Mouse (Mus musculus) lung, adult 2 months (tissue): ENCODE data around the gene Gpx5. TPM values are rescaled to one million over a fixed set of nuclear protein-coding genes. Genes with fewer than 3 reads are reported as not detected.
"Not testable (repeated sequence)": the region's sequence is repeated elsewhere in the genome, so short reads cannot be mapped to it uniquely, and the experiment has no call there.

Source experiments
- DNase-seq: peaks from one replicate; pipeline ENCODE4 v3.0.0; 2022
- H3K4me1 ChIP-seq: fragments of 200-500 bp; 2 replicates; pipeline ENCODE4 v1.6.1; 2011; ENCODE audit warnings: low read length; ENCODE audit not compliant: control insufficient read depth, insufficient read depth
- H3K4me3 ChIP-seq: fragments of 200-500 bp; replicated peaks from 2 replicates; pipeline ENCODE3; 2011; ENCODE audit warnings: low read depth, mild to moderate bottlenecking, control low read depth, low read length; ENCODE audit errors: extremely low read depth
- CTCF ChIP-seq: fragments of 200-500 bp; IDR thresholded peaks from 2 replicates; pipeline ENCODE4 v1.5.1; 2011; ENCODE audit warnings: mild to moderate bottlenecking, low read length, control low read depth; ENCODE audit not compliant: insufficient read depth
- POLR2A ChIP-seq: fragments of 200-500 bp; IDR thresholded peaks from 2 replicates; pipeline ENCODE4 v1.6.1; 2011; ENCODE audit warnings: low read depth, mild to moderate bottlenecking, control low read depth, low read length, borderline replicate concordance; ENCODE audit errors: extremely low read depth
- WGBS: fragments of 180-500 bp; shearing (Covaris S2); methylation state at CpG from one replicate; pipeline ENCODE4 v1.1.7; 2018; 5-methylcytosine and 5-hydroxymethylcytosine counted together
- polyA plus RNA-seq: library from polyadenylated mRNA; depleted of rRNA; stranded (reverse); fragments of >200 nt; gene quantifications from 2 replicates; pipeline ENCODE4 v1.2.3, GENCODE M21; 2012

Gpx5 gene
- polyA plus RNA-seq, 1 experiment: not detected

- H3K4me3 ChIP-seq: no peak overlapping the region
- DNase-seq: no peak
- no peak for TF ChIP-seq POLR2A
- no peak for TF ChIP-seq CTCF
- no peaks in the 10 kb centered on the region; the same call in 1 of the 2 replicates for H3K4me1 ChIP-seq
- WGBS: 2% methylated on average over 15 of the region's 15 CpGs
These were observed 33.3 kb downstream of the Gpx5 start for GRCm38 (mm10) chr13:21259171-21259631.

GRCm38 (mm10) chr13:21258524-21258923 lies 34.0 kb downstream of the Gpx5 start:
- Histone ChIP-seq H3K4me1 (no peaks in the 10 kb centered on the region; the same call in 1 of the 2 replicates), H3K4me3 (no peak overlapping the region)
- no peak for DNase-seq
- TF ChIP-seq POLR2A (no peak), CTCF (no peak)
- WGBS: 18% methylated on average over 6 of the region's 6 CpGs

GRCm38 (mm10) chr13:21253986-21254385 lies 38.5 kb downstream of the Gpx5 start:
- no peak overlapping the region for H3K4me3 ChIP-seq
- H3K4me1 ChIP-seq: no peaks in the 10 kb centered on the region
- DNase-seq: no peak
- TF ChIP-seq CTCF: no peak
- TF ChIP-seq POLR2A: no peak
- WGBS: 7% methylated on average over 16 of the region's 16 CpGs

- Histone ChIP-seq H3K4me3 (no peak overlapping the region), H3K4me1 (no peaks in the 10 kb centered on the region)
- DNase-seq: no peak
- TF ChIP-seq POLR2A: no peak
- TF ChIP-seq CTCF: no peak
- WGBS: 7% methylated on average over 12 of the region's 12 CpGs
These were observed 39.0 kb downstream of the Gpx5 start for GRCm38 (mm10) chr13:21253569-21253968.

- WGBS: 52% methylated on average over 5 of the region's 5 CpGs
- no peak overlapping the region for H3K4me3 ChIP-seq
- no peak for TF ChIP-seq POLR2A
- no peak for TF ChIP-seq CTCF
These were observed 39.5 kb downstream of the Gpx5 start for GRCm38 (mm10) chr13:21253040-21253439.

GRCm38 (mm10) chr13:21250074-21250681 lies 42.4 kb downstream of the Gpx5 start:
- H3K4me1 ChIP-seq: no peaks in the 10 kb centered on the region
- DNase-seq: no peak
- TF ChIP-seq CTCF (no peak), POLR2A (no peak)
- WGBS: 64% methylated on average over 9 of the region's 9 CpGs
- no peak overlapping the region for H3K4me3 ChIP-seq

More at GRCm38 (mm10) chr13:21253040-21253439, 39.5 kb downstream of the Gpx5 start:
- DNase-seq: no peak
- no peaks in the 10 kb centered on the region for H3K4me1 ChIP-seq

GRCm38 (mm10) chr13:21249022-21249421 lies 43.5 kb downstream of the Gpx5 start:
- DNase-seq: no peak
- WGBS: 37% methylated on average over 4 of the region's 4 CpGs
- no peak overlapping the region for H3K4me3 ChIP-seq
- no peaks in the 10 kb centered on the region for H3K4me1 ChIP-seq
- TF ChIP-seq POLR2A (no peak), CTCF (no peak)

GRCm38 (mm10) chr13:21246276-21246675 lies 46.3 kb downstream of the Gpx5 start:
- DNase-seq: no peak
- Histone ChIP-seq H3K4me3 (no peak overlapping the region), H3K4me1 (no peaks in the 10 kb centered on the region)
- WGBS: 71% methylated on average over 2 of the region's 2 CpGs
- TF ChIP-seq CTCF: no peak

- H3K4me3 ChIP-seq, H3K4me1 ChIP-seq, DNase-seq: not testable (repeated sequence)
- 46% methylated on average over 1 of the region's 1 CpGs for WGBS
These were observed 47.6 kb downstream of the Gpx5 start for GRCm38 (mm10) chr13:21244967-21245366.

GRCm38 (mm10) chr13:21244089-21244488 lies 48.4 kb downstream of the Gpx5 start:
- 78% methylated on average over 5 of the region's 5 CpGs for WGBS
- TF ChIP-seq CTCF (no peak), POLR2A (no peak)
- no peak overlapping the region for H3K4me3 ChIP-seq
- DNase-seq: no peak
- no peaks in the 10 kb centered on the region for H3K4me1 ChIP-seq

- DNase-seq: no peak
- no peaks in the 10 kb centered on the region for H3K4me1 ChIP-seq
- H3K4me3 ChIP-seq: no peak overlapping the region
- WGBS: 19% methylated on average over 13 of the region's 13 CpGs
- no peak for TF ChIP-seq POLR2A
- no peak for TF ChIP-seq CTCF
These were observed 49.3 kb downstream of the Gpx5 start for GRCm38 (mm10) chr13:21243196-21243595.
